Mouse (Mus musculus) hindbrain, embryonic 15.5 days (tissue): ENCODE measurements around the gene Spred1. TPM values are rescaled to one million over a fixed set of nuclear protein-coding genes. Genes with fewer than 3 reads are reported as not detected.

ENCODE experiments used
- ATAC-seq: fragments of 200-750 bp; cut with Nextera tagmentation; 2 replicates; pipeline ENCODE4 v1.8.0; 2017; ENCODE audit warnings: low read depth, moderate number of reproducible peaks, moderate TSS enrichment; ENCODE audit not compliant: low FRiP score
- H3K27ac ChIP-seq: fragments of 300-500 bp; sonication (generic); replicated peaks from 2 replicates; pipeline ENCODE4 v1.5.1; 2015; ENCODE audit warnings: mild to moderate bottlenecking, inconsistent platforms
- H3K27me3 ChIP-seq: fragments of 300-500 bp; sonication (generic); 2 replicates; pipeline ENCODE4 v1.6.1; 2015; ENCODE audit warnings: control low read depth, inconsistent platforms
- H3K36me3 ChIP-seq: fragments of 300-500 bp; sonication (generic); 2 replicates; pipeline ENCODE4 v1.6.1; 2015; ENCODE audit warnings: control low read depth, inconsistent platforms
- H3K4me1 ChIP-seq: fragments of 300-500 bp; sonication (generic); replicated peaks from 2 replicates; pipeline ENCODE4 v1.6.1; 2015; ENCODE audit warnings: control low read depth, inconsistent platforms
- H3K4me2 ChIP-seq: fragments of 300-500 bp; sonication (generic); 2 replicates; pipeline ENCODE4 v1.6.1; 2015; ENCODE audit warnings: moderate library complexity, mild to moderate bottlenecking, inconsistent platforms
- H3K4me3 ChIP-seq: fragments of 300-500 bp; sonication (generic); 2 replicates; pipeline ENCODE4 v1.5.1; 2015; ENCODE audit warnings: mild to moderate bottlenecking, inconsistent platforms
- H3K9ac ChIP-seq: fragments of 300-500 bp; sonication (generic); 2 replicates; pipeline ENCODE4 v1.6.1; 2015; ENCODE audit warnings: inconsistent platforms
- H3K9me3 ChIP-seq: fragments of 300-500 bp; sonication (generic); 2 replicates; pipeline ENCODE4 v1.6.1; 2016; ENCODE audit warnings: control low read depth, inconsistent platforms
- WGBS: fragments of 180-500 bp; shearing (Covaris S2); methylation state at CpG from one replicate; pipeline ENCODE4 v1.1.7; 2015; 5-methylcytosine and 5-hydroxymethylcytosine counted together
- polyA plus RNA-seq: library from polyadenylated mRNA; unstranded; fragments of >200 nt; fragmentation: Nextera tagmentation; extraction: Ambion mirVana; gene quantifications from 2 replicates; pipeline ENCODE4 v1.2.1, GENCODE M21; 2015

The Spred1 gene
- 12.6 and 14.7 TPM in 2 replicates for polyA plus RNA-seq

GRCm38 (mm10) chr2:117121212-117121983 lies at the start of gene Spred1:
TSS of gene Spred1 (plus strand) at chr2:117121374.
- peak; percentile 33; the same call in 1 of the 2 replicates for ATAC-seq
- no peaks in the 10 kb centered on the region for H3K9me3 ChIP-seq
- peak within 1 kb of the TSS; percentile 97 for H3K4me3 ChIP-seq
- H3K4me1 ChIP-seq = peaks cover 27% of the 10 kb centered on the region
- no peaks in the 10 kb centered on the region for H3K36me3 ChIP-seq
- H3K4me2 ChIP-seq = peak within 1 kb of the TSS; percentile 73
- H3K9ac ChIP-seq = peak within 1 kb of the TSS; percentile 99
- H3K27ac ChIP-seq = peak within 1 kb of the TSS; percentile 99
- WGBS = under 1% methylated on average over 95 of the region's 99 CpGs
- no peaks in the 10 kb centered on the region for H3K27me3 ChIP-seq

- H3K9ac ChIP-seq = no peak overlapping the region
- H3K36me3 ChIP-seq = no peaks in the 10 kb centered on the region
- 94% methylated on average over 3 of the region's 3 CpGs for WGBS
- no peak overlapping the region for H3K4me3 ChIP-seq
- H3K4me1 ChIP-seq = no peaks in the 10 kb centered on the region
- H3K4me2 ChIP-seq = no peak overlapping the region
- H3K9me3 ChIP-seq = no peaks in the 10 kb centered on the region
- no peak for ATAC-seq
- no peak overlapping the region for H3K27ac ChIP-seq
- no peaks in the 10 kb centered on the region for H3K27me3 ChIP-seq
Measured at GRCm38 (mm10) chr2:117071596-117071995, 49.6 kb upstream of the Spred1 start.

GRCm38 (mm10) chr2:117078711-117079110 lies 42.5 kb upstream of the Spred1 start:
- WGBS = 81% methylated on average over 2 of the region's 2 CpGs
- Histone ChIP-seq H3K36me3 (no peaks in the 10 kb centered on the region), H3K4me2 (no peak overlapping the region), H3K9me3 (no peaks in the 10 kb centered on the region), H3K9ac (no peak overlapping the region), H3K4me1 (no peaks in the 10 kb centered on the region), H3K27ac (no peak overlapping the region), H3K4me3 (no peak overlapping the region), H3K27me3 (no peaks in the 10 kb centered on the region)
- ATAC-seq = no peak

GRCm38 (mm10) chr2:117079621-117080020 lies 41.6 kb upstream of the Spred1 start:
- H3K27me3 ChIP-seq = no peaks in the 10 kb centered on the region
- no peak overlapping the region for H3K4me2 ChIP-seq
- WGBS = 63% methylated on average over 5 of the region's 5 CpGs
- ATAC-seq = no peak
- no peaks in the 10 kb centered on the region for H3K9me3 ChIP-seq
- H3K9ac ChIP-seq = no peak overlapping the region
- no peaks in the 10 kb centered on the region for H3K4me1 ChIP-seq
- H3K4me3 ChIP-seq = no peak overlapping the region
- no peak overlapping the region for H3K27ac ChIP-seq
- no peaks in the 10 kb centered on the region for H3K36me3 ChIP-seq

GRCm38 (mm10) chr2:117086002-117086765 lies 35.0 kb upstream of the Spred1 start:
- Histone ChIP-seq H3K4me3 (no peak overlapping the region), H3K4me2 (no peak overlapping the region), H3K4me1 (0 out of 2 replicates have a peak, but pooled peaks cover 6% of the 10 kb centered on the region), H3K9me3 (no peaks in the 10 kb centered on the region), H3K27me3 (no peaks in the 10 kb centered on the region), H3K36me3 (no peaks in the 10 kb centered on the region), H3K9ac (no peak overlapping the region), H3K27ac (no peak overlapping the region; the same call in 1 of the 2 replicates)
- no peak for ATAC-seq
- 69% methylated on average over 12 of the region's 12 CpGs for WGBS

GRCm38 (mm10) chr2:117086766-117087457 lies 34.3 kb upstream of the Spred1 start:
- H3K9ac ChIP-seq = no peak overlapping the region
- no peak for ATAC-seq

GRCm38 (mm10) chr2:117087458-117087820 lies 33.7 kb upstream of the Spred1 start:
- H3K27me3 ChIP-seq = no peaks in the 10 kb centered on the region
- no peak overlapping the region for H3K4me3 ChIP-seq
- H3K4me1 ChIP-seq = 0 out of 2 replicates have a peak, but pooled peaks cover 6% of the 10 kb centered on the region
- H3K9ac ChIP-seq = no peak overlapping the region
- no peak overlapping the region for H3K27ac ChIP-seq
- no peak for ATAC-seq
- 77% methylated on average over 4 of the region's 4 CpGs for WGBS
- no peaks in the 10 kb centered on the region for H3K9me3 ChIP-seq
- no peak overlapping the region for H3K4me2 ChIP-seq
- no peaks in the 10 kb centered on the region for H3K36me3 ChIP-seq

More at GRCm38 (mm10) chr2:117086766-117087457, 34.3 kb upstream of the Spred1 start:
- Histone ChIP-seq H3K4me2 (no peak overlapping the region), H3K36me3 (no peaks in the 10 kb centered on the region), H3K27me3 (no peaks in the 10 kb centered on the region), H3K4me1 (0 out of 2 replicates have a peak, but pooled peaks cover 6% of the 10 kb centered on the region), H3K9me3 (no peaks in the 10 kb centered on the region), H3K27ac (no peak overlapping the region; the same call in 1 of the 2 replicates), H3K4me3 (no peak overlapping the region)
- WGBS = 80% methylated on average over 1 of the region's 1 CpGs

- no peaks in the 10 kb centered on the region for H3K27me3 ChIP-seq
- H3K9ac ChIP-seq = no peak overlapping the region
- H3K4me3 ChIP-seq = no peak overlapping the region
- no peaks in the 10 kb centered on the region for H3K36me3 ChIP-seq
- ATAC-seq = no peak
- H3K4me1 ChIP-seq = 0 out of 2 replicates have a peak, but pooled peaks cover 6% of the 10 kb centered on the region
- no peak overlapping the region for H3K27ac ChIP-seq
- H3K9me3 ChIP-seq = no peaks in the 10 kb centered on the region
- 97% methylated on average over 1 of the region's 1 CpGs for WGBS
- H3K4me2 ChIP-seq = no peak overlapping the region
Measured at GRCm38 (mm10) chr2:117089482-117089881, 31.7 kb upstream of the Spred1 start.

- Histone ChIP-seq H3K4me2 (no peak overlapping the region), H3K4me1 (0 out of 2 replicates have a peak, but pooled peaks cover 6% of the 10 kb centered on the region), H3K4me3 (no peak overlapping the region), H3K36me3 (no peaks in the 10 kb centered on the region), H3K9me3 (no peaks in the 10 kb centered on the region), H3K27me3 (no peaks in the 10 kb centered on the region), H3K9ac (no peak overlapping the region), H3K27ac (no peak overlapping the region)
- WGBS = 90% methylated on average over 3 of the region's 3 CpGs
- no peak for ATAC-seq
Measured at GRCm38 (mm10) chr2:117090061-117090460, 31.1 kb upstream of the Spred1 start.

- Histone ChIP-seq H3K4me1 (no peaks in the 10 kb centered on the region), H3K27me3 (no peaks in the 10 kb centered on the region), H3K27ac (no peak overlapping the region), H3K9me3 (no peaks in the 10 kb centered on the region), H3K9ac (no peak overlapping the region), H3K4me3 (no peak overlapping the region), H3K36me3 (no peaks in the 10 kb centered on the region), H3K4me2 (no peak overlapping the region)
- 69% methylated on average over 2 of the region's 2 CpGs for WGBS
- no peak for ATAC-seq
Measured at GRCm38 (mm10) chr2:117092946-117093401, 28.2 kb upstream of the Spred1 start.

- Histone ChIP-seq H3K27ac (no peak overlapping the region), H3K4me2 (no peak overlapping the region), H3K4me1 (no peaks in the 10 kb centered on the region), H3K9ac (no peak overlapping the region), H3K27me3 (no peaks in the 10 kb centered on the region), H3K4me3 (no peak overlapping the region), H3K9me3 (no peaks in the 10 kb centered on the region), H3K36me3 (no peaks in the 10 kb centered on the region)
- 54% methylated on average over 3 of the region's 3 CpGs for WGBS
- ATAC-seq = no peak
Measured at GRCm38 (mm10) chr2:117095491-117095890, 25.7 kb upstream of the Spred1 start.
